Mouse (Mus musculus): ENCODE data around the gene Prrx1. TPM values are rescaled to one million over a fixed set of nuclear protein-coding genes. Genes with fewer than 3 reads are reported as not detected.
A peak's percentile ranks its signal among the peaks of the same experiment; 100 is the strongest.

Gene Prrx1
- total RNA-seq, 2 experiments from 2014 or later = 34.1 to 39.4 TPM

- intact Hi-C loops (cut with DNase I) = no loop called here
- no peak for DNase-seq
Observed at GRCm38 (mm10) chr1:163280097-163280841, 33.2 kb downstream of the Prrx1 start.

DNA sequence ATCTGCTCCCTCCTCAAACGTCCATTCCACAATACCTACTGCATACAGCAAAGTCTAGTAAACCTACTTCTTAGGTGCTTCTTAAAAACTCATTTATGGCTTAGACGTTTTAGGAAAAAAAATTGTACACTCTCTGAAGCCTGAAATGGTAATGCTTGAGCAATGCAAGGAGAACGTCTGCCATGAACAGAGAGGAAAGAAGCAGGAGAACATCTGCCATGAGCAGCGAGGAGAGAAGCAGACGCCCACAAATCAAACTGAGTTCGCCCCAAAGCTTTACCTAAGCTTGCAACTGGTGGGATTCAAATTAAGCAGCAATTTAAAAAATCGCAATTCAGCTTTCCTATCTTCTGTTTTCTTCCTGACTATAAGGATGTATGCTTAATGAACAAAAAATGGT lies 36.4 kb downstream of the Prrx1 start:
- intact Hi-C loops (cut with DNase I) = no loop called here
- DNase-seq = no peak

GRCm38 (mm10) chr1:163274919-163275318 lies 38.6 kb downstream of the Prrx1 start:
- DNase-seq = no peak
- intact Hi-C loops (cut with DNase I) = no loop called here

GRCm38 (mm10) chr1:163273132-163273531 lies 40.4 kb downstream of the Prrx1 start:
- intact Hi-C loops (cut with DNase I) = no loop called here
- no peak for DNase-seq

- DNase-seq = no peak
- intact Hi-C loops (cut with DNase I) = no loop called here
Observed at GRCm38 (mm10) chr1:163266853-163267538, 46.5 kb downstream of the Prrx1 start.

GRCm38 (mm10) chr1:163257298-163257697 lies 56.2 kb downstream of the Prrx1 start:
- intact Hi-C loops (cut with DNase I) = no loop called here
- no peak for DNase-seq

- intact Hi-C loops (cut with DNase I) = no loop called here
- DNase-seq = no peak
Observed at GRCm38 (mm10) chr1:163255884-163256283, 57.6 kb downstream of the Prrx1 start.

DNA sequence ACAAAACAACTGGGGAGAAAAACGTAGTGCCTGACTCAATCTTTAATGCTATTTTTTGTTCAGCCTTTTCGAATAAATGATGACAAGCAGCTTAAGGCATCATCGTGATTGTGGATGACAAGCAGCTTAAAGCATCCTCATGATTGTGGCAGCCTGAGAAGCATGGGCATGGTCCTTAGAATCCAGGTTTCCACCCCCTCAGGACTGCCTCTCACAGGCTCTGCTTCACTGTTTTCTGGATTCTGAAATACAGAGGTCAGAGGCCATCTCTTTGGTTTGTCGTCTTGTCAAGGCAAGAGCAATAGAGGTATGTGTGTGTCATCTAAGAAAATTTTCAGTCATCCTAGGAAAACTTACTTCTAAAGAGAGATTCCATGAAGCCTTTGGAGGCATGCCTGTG lies 60.7 kb downstream of the Prrx1 start:
- intact Hi-C loops (cut with DNase I) = no loop called here
- no peak for DNase-seq

DNA sequence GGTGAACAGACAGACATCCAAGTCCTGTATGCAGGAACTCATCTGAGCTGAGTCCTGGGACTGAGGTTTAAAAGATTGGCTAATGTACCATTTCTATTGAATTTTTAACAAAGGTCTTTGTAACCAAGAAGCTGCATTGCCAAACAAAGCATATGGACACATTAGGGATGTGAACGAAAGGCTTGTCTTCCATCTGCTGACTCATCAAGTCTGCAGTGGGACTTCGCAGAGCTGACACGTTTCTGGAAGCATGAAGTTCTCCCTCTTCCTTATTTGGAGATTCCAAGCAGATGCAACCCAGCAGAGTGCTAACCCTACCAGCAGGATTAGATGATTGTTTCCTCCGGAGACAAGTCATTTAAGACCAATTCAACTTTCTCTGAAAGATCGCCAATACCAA lies 61.2 kb downstream of the Prrx1 start:
- intact Hi-C loops (cut with DNase I) = no loop called here
- no peak for DNase-seq

GRCm38 (mm10) chr1:163251766-163252165 lies 61.7 kb downstream of the Prrx1 start:
- no peak for DNase-seq
- intact Hi-C loops (cut with DNase I) = no loop called here

DNA sequence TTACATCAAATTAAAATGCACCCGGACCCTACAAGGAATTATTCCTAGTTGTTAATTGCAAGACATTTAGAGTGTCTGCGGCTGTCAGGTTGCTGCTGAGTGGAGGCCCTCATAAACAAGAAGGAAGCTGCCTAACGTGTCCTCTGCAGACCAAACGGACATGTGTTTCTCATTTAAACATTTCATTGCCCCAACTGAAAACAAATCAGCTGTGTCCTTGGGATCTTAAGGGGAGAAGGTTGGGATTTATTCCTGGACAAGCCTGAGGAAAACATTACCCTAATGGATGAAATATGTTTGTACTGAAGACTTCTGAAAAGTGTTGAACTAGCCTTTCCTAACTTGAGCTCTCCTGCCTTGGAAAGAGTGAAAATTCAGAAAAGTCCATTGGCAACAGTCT lies 74.6 kb downstream of the Prrx1 start:
- intact Hi-C loops (cut with DNase I) = no loop called here
- DNase-seq = no peak

DNA sequence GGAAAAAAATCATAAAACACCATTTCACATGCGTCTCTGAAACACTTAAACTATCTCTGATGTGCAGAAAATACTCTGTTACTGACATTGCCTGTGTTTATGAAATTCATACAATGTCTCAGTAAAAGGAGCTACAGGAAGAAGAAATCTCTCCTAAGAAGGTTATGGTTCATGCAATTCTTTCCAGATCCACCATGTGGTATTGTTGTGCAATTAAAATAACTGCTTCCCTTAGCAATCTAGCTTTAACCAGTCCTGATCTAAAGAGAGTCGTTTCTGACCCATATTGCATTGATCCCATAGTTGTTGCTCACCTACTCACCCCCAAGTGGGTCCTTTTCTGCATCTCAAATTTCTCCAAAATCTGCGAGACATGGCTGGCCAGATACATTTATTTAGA lies 82.3 kb downstream of the Prrx1 start:
- intact Hi-C loops (cut with DNase I) = no loop called here
- DNase-seq = no peak

- DNase-seq = peak; percentile 53 to 77
- intact Hi-C loops (cut with DNase I) = loop anchor here (5.0 kb wide), 1 partner anchor 86 kb away; the partner anchor contains the start of gene Prrx1
Observed at GRCm38 (mm10) chr1:163226271-163226670, 87.2 kb downstream of the Prrx1 start.

- intact Hi-C loops (cut with DNase I) = loop anchor here (5.0 kb wide), 1 partner anchor 54 kb away; no protein-coding TSS in a partner anchor
- DNase-seq = no peak
Observed at GRCm38 (mm10) chr1:163221767-163222166, 91.7 kb downstream of the Prrx1 start.

DNA sequence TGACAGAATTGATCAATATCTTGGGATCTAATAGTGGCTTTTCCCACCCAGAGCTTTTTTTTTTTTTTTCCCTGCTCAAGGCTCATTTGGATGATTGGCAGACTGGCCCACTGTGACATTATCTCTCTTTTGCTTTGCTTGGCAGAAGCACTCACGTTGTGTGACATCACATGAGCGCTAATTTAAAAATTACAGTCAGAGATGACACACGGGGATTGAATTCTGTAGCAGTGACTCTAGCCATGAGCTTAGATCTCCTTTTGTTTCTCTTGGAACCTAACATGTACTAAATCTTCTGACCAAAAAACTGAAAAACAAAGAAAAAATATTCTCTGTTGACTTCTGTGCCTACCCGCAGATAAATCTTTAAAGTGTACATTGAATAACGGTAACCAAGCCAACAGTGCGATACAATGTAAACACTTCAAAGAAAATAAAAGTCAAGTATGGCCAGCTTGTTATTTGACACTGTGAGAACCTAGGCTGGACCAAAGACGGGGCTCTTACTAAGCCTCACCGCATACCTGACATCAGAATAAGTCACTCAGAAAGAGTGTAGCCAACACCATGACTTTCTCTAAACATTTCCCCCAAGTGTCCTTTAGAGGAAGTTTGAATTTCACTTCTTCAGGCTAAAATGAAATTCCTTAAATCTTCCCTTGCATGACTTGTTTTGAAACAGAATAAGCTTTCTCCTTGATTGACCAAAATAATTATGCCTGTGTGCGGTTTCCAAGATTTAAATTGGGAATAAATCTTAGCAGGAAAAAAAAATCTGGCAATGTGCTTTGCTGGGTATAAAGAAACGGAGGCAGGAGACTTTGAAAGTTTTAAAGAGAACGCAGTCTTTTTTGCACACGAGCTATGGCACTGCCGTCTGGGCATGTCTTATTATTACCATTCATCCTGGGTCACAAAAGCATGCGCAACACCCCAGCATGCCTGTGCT lies 104.3 kb downstream of the Prrx1 start:
- intact Hi-C loops (cut with DNase I) = no loop called here
- DNase-seq = no peak

DNA sequence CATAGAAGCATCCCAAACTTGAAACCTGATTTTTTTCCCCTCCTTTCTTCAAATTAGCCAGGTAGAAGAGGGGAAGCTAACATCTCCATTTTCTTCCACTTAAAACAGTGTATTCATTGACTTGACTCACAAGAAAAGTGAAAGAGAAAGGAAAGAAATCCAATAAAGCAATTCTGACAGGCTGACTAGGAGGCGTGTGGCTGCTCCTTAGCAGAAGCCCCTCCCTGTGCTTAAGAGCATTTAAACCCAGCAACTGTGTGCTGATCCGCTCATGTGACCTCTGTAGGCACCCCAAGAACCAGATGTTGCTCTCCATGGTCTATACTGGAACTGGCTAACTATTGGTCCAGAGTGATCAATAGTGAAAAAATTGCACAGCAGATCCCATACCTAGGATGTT lies 114.7 kb downstream of the Prrx1 start:
- intact Hi-C loops (cut with DNase I) = no loop called here
- DNase-seq = no peak

DNA sequence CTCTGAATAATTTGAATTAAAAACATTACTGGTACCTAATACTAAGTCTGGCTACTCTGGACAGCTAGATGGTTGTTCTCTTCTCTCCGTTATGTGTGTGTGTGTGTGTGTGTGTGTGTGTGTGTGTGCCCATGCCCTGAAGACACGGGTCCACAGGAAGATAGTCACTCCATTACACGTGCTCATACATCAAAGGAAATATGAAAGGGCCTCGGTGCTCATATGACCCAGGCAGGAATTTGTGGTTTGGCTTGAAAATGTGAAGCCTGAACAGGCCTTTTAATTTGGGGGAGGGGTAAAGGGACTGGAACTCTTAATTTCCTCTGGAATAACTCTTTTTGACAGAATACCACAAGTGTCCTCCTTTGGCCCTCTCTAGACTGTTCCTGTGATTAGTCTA lies 115.5 kb downstream of the Prrx1 start:
- no peak for DNase-seq
- intact Hi-C loops (cut with DNase I) = no loop called here
